Mouse (Mus musculus): ENCODE data around the gene Gpank1. TPM values are rescaled to one million over a fixed set of nuclear protein-coding genes. Genes with fewer than 3 reads are reported as not detected.
A peak's percentile ranks its signal among the peaks of the same experiment; 100 is the strongest.

Gpank1 gene
- total RNA-seq, 2 experiments from 2014 or later, result 20.3 to 36.8 TPM

DNA sequence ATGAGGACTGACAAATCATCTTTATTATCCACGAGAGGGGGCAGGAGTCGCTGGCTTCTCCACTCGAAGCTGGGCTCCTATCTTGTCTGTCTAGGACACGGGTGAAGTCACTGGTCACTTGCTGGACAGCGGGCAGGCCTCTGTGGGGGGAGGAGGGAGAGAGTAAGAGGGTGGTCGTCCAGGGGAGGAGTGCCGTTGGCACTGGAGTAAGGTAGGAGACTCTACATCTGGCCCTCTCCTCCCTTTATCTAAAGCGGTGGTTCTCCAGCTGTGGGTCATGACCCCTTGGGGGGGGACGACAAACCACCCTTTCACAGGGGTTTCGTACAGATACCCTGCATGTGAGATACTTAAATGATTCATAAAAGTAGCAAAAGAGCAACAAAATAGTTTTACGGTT lies 7.7 kb downstream of the Gpank1 start:
- no peak for ATAC-seq (replicated peaks; ENCODE audit: poor library complexity)

DNA sequence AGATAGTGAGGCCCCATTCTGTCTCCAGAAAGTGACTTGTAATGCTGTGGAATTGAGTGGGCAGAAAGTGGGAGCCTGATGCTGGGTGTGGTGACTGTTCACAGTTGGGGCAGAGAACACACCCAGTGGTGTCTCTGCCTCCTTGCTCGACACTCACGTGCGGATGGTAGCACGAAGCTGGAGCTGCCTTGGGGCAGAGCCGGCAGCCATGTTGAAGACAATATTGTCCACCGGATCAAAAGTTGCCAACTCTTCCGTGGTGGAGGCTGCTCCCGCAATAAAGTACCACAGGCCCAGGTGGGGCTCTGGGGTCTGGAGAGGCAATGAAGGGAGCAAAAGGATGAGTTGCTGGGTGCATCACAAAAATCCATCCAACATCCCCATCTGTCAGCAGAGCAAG lies 9.8 kb downstream of the Gpank1 start:
- no peak for ATAC-seq (replicated peaks; ENCODE audit: poor library complexity)

- no peak for ATAC-seq (replicated peaks; ENCODE audit: poor library complexity)
Measured at GRCm38 (mm10) chr17:35131500-35132173, 10.4 kb downstream of the Gpank1 start, which contains the start of gene Apom. TSS of gene Apom (minus strand) at chr17:35132050.

- ATAC-seq (replicated peaks; ENCODE audit: poor library complexity), result no peak
Measured at GRCm38 (mm10) chr17:35132174-35132560, 10.9 kb downstream of the Gpank1 start.

GRCm38 (mm10) chr17:35133517-35133916 lies 12.3 kb downstream of the Gpank1 start:
- no peak for ATAC-seq (replicated peaks; ENCODE audit: poor library complexity)

DNA sequence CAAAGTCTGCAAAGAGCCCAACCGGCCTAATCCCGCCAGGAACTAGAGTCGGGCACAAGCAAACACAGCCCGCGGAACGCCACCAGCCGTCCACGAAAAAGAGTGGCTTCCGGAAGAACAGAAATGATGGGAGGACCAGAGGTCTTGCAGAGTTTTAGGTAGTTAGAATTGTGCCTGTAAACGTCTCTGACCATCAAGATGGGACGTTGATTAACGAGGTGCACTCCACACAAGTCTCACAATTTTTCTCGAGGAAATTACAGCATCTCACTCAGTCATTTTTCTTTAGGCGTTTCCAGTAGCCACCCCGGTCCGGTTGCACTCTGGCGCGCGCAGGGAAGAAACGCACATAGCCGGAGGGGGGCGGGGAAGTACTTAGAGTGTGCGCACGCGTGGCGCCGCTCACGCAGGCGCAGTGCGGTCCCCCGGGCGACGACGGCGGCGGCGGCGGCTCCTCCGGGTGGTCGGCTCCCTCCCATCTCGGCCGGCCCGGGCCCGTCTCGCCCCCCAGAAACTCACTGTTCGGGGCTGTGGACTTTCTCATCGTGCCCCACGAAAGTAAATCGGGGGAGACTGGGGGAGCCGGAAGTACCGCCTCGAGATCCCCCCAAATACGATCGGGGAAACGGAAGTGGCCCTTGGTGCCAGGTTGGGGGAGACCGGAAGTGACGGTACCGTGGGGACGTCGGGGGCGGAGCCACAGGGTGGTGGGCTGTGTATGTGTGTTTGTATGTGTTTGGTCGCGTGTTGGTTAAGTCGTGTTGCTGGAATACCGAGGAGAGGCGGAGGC lies 13.7 kb downstream of the Gpank1 start, which contains the start of gene Bag6:
Gene Bag6, plus strand, starts transcription at position 378 of the 790 bp plus-strand sequence.
- ATAC-seq (replicated peaks; ENCODE audit: poor library complexity), result peak; percentile 85

- peak; percentile 64 for ATAC-seq (replicated peaks; ENCODE audit: poor library complexity)
Measured at GRCm38 (mm10) chr17:35135591-35136320, 14.5 kb downstream of the Gpank1 start.

DNA sequence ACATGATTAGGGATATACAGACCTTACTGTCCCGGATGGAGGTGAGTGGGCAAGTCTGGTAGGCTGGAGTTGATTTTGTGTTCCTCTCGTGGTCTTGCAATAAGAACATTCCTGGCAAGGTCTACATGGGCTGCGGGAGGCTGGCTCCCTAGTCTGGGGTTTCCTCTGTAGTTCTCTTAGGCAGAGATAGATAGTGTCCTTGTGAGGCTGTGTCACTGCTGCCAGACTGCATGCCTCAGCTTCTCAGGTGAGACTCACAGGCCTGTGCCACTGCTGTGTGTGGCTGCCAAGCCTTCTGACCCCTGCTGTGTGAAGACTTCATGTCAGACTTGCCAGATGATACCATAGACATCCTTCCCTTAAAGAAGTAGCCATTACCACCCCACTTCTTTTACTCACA lies 18.0 kb downstream of the Gpank1 start:
- ATAC-seq (replicated peaks; ENCODE audit: poor library complexity), result no peak

DNA sequence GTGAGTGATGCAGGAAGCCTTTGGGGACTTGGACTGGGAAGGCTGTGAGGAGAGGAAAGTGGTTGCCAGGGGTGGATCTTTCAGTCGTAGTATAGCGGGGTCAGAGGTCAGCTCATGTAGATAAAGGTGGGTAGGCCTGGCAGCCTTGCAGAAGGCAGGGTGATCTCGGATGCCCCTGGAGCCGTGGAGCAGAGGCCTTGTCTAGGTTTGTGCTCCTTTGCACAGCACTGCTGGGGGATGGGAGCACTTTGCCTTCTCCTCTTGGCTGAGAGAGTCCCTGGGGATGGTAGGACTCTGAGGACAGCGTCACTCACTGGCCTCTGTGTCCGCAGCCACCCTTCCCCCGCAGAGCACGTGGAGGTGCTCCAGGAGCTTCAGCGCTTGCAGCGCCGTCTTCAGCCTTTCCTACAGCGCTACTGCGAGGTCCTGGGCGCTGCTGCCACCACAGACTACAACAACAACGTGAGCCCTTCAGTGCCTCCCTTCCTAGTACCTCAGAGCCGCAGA lies 19.3 kb downstream of the Gpank1 start:
- ATAC-seq (replicated peaks; ENCODE audit: poor library complexity), result no peak

DNA sequence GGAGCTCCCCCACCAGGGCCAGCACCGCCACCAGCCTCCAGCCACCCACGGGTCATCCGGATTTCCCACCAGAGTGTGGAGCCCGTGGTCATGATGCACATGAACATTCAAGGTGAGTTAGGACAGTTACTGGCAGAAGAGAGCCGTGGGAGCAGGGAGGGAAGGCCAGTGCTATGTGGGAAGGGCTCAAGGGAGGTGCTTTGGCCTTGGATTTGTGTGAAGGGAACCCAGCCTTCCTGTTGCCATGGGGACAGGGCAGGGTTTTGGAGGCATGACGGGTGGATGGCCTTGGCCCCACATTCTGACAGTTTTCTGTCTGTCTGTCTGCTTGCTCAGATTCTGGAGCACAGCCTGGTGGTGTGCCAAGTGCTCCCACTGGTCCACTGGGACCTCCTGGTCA lies 20.7 kb downstream of the Gpank1 start:
- ATAC-seq (replicated peaks; ENCODE audit: poor library complexity), result no peak

- no peak for ATAC-seq (replicated peaks; ENCODE audit: poor library complexity)
Measured at GRCm38 (mm10) chr17:35146139-35146538, 24.9 kb downstream of the Gpank1 start.

GRCm38 (mm10) chr17:35147348-35147747 lies 26.1 kb downstream of the Gpank1 start:
- no peak for ATAC-seq (replicated peaks; ENCODE audit: poor library complexity)

DNA sequence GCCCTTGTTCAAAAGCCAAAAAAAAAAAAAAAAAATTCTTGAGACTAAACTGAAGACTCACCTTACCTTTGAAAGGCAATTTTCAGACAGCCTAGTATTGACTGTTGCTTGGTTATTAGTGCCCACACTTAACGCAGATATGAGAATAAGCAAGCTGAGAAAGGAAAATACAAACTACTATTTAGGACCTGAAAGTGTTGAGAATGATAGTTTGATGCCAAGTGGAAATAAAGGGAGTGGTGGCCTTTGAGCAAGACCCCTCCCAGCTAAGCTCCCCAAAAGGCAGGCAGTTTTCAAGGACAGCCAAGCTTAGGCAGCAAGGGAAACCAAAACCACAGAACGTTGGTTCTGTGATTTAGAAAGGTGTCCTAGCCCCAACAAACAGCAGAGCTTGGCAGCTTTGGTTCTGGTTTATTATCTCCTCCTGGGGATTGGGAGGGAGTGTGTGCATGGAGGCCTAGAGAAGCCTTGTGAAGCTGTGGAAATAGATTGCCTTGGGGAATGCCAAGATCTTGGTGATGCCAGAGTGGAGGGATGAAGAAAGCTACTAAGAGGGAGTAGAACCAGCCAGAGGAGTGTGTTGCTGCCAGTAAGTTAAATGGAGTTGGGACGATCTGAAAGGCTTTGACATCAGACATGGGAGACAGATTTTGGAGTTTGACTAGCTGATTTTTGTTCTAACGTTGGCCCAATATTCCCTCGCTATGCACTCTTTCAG lies 26.8 kb downstream of the Gpank1 start:
- ATAC-seq (replicated peaks; ENCODE audit: poor library complexity), result no peak

DNA sequence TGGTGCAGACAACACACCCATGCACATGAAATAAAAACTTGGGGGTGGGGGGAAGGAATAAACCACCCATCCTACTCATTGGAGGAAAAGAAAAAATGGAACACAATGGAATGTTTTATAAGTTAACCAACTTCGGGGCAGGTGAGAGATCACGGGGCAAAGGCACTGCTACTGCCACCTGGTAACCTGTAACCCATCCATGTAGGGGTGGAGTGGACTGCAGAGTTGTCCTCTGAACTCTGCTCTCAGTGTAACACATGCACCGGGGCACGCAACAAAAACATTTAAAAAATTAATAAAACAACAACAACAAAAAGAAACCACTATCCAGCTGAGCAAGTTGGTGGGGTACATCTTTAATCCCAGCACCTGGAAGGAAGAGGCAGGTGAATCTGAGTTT lies 30.9 kb downstream of the Gpank1 start:
- ATAC-seq (replicated peaks; ENCODE audit: poor library complexity), result no peak

- ATAC-seq (replicated peaks; ENCODE audit: poor library complexity), result no peak
Measured at GRCm38 (mm10) chr17:35153077-35153476, 31.8 kb downstream of the Gpank1 start.

DNA sequence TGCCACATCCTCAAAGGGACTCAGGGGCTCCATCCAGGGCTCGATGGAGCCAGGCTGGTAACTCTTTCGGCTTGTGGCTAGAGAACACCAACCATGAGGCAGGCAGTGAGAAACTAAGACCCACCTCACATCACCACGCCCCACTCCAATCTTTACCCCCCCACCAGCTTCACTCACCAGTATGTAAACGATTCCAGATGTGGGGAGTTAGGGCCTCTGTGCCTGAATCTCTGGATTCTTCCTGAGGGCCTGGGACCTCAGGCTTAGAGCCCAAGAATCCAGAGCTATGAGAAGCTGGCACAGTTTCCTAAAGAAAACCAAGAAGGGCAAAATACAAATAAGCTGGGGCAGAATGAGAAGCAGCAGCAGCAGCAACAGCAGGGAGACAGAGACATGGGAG lies 32.7 kb downstream of the Gpank1 start:
- no peak for ATAC-seq (replicated peaks; ENCODE audit: poor library complexity)

- ATAC-seq (replicated peaks; ENCODE audit: poor library complexity), result no peak
Measured at GRCm38 (mm10) chr17:35154616-35155015, 33.4 kb downstream of the Gpank1 start.

DNA sequence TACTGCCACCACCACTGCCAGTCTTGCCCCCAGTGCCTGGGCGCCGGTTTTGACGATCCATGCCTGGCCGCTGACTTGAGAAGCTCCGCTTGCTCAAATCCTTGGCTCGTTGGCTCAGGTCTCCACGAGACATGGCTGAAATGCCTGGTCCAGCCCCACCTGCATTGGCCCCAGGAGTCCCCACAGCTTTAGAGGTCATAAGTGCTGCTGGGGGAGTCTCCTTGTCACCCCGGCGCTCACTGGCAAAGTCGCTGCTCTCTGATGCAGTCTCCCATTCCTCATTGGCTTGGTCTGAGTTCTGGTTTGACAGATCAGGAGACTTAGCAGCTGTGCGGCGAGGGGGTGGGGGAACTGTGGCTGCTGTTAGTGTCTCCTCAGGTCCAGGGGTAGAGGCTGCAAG lies 34.2 kb downstream of the Gpank1 start:
- no peak for ATAC-seq (replicated peaks; ENCODE audit: poor library complexity)

DNA sequence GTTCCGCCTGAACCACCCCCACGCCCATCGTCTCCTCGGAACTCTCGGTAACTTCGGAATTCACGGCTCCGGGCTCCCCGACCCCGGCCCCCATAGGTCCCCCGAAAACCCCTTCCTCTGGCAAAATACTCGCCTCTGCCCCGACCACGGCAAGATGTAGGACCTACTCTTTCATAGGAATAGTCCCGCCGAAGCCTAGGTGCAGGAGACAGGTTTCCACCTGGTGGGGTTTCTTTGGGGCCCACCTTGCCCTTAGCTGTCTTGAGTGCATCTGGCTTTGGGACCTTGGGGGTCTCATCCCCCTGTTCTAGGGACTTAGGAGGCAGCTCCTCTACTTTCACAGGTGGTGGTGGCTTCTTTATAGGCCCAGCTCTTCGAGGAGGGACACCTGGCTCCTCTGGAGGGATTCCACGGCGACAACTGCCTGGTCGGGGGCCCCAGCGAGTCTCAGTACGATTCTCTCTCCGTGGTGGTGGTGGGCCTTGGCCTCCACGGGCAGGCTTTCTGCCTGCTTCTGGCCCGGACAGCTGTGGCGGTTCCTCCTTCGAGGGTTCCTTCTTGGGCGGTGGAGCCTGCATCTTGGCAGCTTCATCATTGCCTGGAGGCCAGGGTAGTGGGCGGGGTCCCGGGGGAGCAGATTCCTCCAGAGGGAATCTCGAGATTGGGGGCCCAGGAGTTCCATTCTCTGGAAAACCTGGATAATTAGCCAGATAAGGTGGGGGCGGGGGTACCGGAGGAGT lies 35.4 kb downstream of the Gpank1 start:
- ATAC-seq (replicated peaks; ENCODE audit: poor library complexity), result no peak

- ATAC-seq (replicated peaks; ENCODE audit: poor library complexity), result no peak
Measured at GRCm38 (mm10) chr17:35157254-35157653, 36.0 kb downstream of the Gpank1 start.

All from megakaryocyte progenitor cell, adult 5-6 weeks (primary cell).